Mouse (Mus musculus) regulatory T cell (primary cell): ENCODE measurements around the gene Tgfb1.

ENCODE experiments used
- in situ Hi-C: fragments of 300-600 bp; cut with MboI, MseI; formaldehyde crosslinking; loops from one replicate; pipeline ENCODE4 v1.15.1; 2025; ENCODE audit warnings: high pct_unique_total_duplicates

Gene Tgfb1

DNA sequence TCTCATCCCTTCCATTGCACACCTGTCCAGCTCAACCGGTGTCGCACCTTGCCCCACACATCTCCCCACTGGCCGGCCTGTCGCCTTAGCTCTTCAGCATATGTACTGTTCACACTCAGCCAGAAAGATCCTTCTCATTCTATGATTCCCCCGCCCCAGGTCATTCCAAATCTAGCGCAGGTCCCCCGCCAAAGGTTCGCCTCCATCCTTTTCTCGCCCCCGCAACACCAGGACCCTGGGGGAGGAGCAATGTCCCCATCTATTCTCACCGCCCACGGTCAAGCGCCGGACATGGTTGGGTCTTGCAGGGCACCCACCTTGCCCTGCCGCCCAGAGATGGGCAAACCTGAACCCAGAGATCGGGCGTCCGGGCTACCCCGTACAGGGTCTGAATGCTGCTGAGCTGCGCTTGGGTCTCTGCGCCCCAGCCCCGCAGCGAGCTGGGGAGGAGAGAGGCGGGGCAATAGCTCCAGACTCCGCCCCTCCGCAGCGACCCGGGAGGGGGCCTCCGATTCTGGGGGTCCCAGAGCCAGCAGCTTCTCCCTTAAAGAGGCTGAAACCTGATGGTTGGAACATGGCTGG is 12.0 kb upstream of the Tgfb1 start, which contains the start of gene Tmem91:
Gene Tmem91 (minus strand): TSS at position 448 of the 582 bp plus-strand sequence.
- in situ Hi-C loops: loop anchor here (25.0 kb wide), 1 partner anchor 1512 kb away; the partner anchor contains the start of genes BC024978, Gm21983, Mia and Rab4b

DNA sequence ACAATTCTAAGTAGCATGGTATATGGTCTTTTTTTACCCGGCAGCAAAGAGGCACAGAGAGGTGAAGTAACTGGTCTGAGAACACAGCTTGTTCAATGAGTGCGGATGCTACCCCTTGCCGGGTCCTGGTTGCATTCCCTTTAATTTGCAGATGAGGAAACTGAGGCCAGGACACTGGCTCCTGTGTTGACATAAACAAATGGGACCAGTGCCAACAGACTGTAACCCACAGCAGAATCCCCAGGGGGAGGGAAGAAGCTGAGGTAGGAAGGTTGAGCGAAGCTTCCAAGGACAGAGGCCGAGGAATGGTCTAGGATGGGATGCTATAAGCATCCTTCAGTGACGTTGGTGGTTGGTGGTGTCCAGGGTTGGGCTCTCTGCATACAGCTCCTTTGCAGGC is 11.4 kb upstream of the Tgfb1 start:
- in situ Hi-C loops: loop anchor here (25.0 kb wide), 1 partner anchor 1512 kb away; the partner anchor contains the start of genes BC024978, Gm21983, Mia and Rab4b

DNA sequence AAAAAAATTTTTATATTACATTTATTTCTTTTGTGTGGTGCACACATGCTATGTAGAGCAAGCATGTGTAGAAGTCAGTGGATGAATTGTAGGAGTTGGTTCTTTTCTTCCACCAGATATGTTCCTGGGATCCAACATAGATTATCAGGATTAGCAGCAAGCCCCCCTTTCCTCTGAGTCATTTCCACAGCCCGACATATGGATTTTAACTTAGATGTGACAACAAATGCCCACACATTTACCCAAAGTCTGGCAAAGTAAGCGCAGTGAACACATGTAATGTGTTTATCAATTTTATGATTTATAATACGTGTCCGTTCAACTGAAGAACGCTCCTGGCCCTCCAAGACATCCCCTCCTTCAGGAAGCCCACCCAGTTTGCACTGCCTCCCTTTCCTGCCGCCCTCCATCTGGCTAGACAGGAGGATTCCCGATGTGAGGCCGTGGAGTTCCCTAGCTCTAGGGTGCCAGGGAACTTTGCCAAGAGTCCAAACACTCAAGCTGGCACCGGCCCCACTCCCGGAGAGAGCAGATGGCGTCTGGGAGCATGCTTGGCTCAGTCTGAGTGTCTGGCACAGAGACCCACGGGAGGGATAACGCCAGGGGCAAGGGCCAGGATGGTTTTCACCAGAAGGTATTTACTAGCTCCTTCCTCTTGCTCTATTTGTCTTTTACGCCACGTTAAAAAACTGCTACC is 10.6 kb upstream of the Tgfb1 start:
- in situ Hi-C loops: loop anchor here (25.0 kb wide), 1 partner anchor 1511 kb away; the partner anchor contains the start of genes BC024978, Gm21983, Mia and Rab4b

DNA sequence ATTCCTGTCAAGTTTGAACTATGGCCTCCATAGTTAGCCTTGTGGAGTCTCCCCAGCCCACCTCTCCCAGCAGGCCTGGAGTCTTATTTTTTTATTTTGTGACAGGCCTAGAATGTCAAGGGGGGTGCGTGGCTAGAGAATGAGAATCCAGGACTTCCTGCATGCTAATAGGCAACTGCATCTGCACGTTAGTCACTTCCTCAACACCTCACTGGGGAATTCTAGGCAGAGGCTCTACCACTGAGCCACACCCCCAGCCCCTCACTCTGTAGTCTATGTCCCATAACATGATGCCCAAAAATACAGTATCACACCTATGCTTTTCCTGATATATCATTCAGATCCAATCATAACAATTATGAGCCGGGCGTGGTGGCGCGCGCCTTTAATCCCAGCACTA is 9.8 kb upstream of the Tgfb1 start:
- in situ Hi-C loops: loop anchor here (25.0 kb wide), 1 partner anchor 1510 kb away; the partner anchor contains the start of genes BC024978, Gm21983, Mia and Rab4b

DNA sequence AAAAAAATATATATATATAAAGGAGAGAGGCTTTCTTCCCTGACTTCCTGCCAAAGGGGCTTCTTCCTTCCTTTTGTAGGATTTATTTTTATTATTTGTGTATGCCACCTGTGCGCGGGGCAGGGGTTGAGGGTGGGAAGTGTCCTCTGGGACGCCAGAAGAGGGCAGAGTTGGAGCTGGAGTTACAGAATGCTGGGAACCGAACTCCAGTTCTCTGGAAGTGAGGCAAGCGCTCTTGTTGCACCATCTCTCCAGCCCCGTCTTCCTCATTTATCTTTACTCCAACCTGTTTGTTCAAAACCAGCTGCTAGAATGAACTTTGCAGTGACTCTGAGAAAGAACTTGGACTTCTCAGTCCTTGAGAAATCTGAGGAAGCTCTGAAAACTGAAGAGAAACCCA is 6.8 kb upstream of the Tgfb1 start:
- in situ Hi-C loops: loop anchor here (10.0 to 25.0 kb wide), 2 partner anchors 1305 to 1507 kb away; partner anchors contain the start of genes BC024978, Gm21983, Kcnn4 and Mia

DNA sequence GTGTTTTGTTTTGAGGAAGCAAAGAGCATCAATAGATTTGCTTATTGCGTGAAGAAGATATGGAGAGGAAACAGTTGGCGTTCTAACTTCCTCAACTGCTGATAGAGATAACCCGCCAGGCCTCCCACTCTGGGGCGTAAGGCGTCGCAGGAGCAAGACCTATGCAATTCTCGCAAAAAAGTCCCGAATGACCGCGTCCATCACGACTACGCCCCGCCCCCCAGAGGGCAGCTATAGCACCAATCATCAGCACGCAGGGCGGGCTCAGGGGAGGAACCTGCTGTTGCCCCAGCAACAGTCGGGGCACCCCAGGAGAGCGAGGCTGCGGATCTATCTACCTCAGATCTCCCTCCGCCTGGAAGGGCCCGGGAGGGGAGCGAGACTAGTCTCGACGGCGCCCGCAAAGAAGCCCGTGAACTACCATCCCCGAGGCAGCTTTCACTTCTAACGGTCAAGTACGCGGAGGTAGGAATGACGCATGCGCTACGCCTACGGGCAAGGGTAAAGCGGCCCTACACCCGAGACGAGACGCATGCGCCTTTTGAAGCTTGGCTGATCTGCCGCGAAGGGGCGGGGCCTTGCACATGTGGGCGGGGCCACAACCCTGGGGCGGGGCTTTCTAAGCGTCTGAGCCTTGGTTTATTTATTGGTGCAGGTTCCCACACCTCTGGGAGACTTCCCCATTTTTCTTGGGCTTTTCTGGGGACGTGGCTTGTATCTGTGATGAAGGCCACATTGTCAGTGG is 6.1 kb upstream of the Tgfb1 start, which contains the start of gene B9d2:
Gene B9d2 (plus strand): TSS at position 267 of the 745 bp plus-strand sequence.
- in situ Hi-C loops: loop anchor here (10.0 to 25.0 kb wide), 2 partner anchors 1306 to 1507 kb away; partner anchors contain the start of genes BC024978, Gm21983, Kcnn4 and Mia

DNA sequence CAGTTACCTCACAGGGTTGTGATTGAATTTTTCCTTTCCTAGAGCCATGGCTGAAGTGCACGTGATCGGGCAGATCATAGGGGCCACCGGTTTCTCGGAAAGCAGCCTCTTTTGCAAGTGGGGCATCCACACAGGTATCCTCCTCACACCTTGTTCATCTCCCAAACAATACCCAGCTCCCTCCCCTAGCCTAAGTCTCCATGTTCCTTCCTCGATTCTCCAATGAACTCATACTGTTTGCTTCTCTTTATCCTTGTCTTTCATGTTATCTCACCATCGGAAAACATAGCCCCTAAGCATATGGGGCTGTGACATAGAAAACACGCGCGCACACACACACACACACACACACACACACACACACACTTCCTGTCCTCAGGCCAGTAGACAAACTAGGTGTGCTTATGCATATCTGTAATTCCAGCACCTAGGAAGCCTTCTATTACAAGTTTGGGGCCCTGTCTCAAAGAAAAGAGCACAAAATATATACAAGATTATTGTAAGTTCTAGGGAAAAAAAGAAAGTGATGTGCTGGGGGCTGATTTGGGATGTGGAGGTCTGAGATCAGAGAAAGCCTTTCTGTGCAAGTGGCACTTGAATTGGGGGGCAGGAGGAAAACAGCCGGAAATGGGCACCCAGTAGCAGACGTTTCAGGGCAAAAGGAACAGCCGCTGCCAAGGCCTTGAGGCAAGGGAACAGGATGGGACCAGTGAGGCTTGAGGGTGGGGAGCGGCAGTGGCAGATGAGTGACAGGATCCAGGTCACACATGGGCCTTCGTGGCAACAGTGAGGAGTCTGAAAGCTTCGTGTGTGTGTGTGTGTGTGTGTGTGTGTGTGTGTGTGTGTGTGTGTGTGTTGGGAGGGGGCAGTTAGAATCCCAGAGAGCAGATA is 5.2 kb upstream of the Tgfb1 start:
- in situ Hi-C loops: loop anchor here (10.0 to 25.0 kb wide), 2 partner anchors 1307 to 1506 kb away; partner anchors contain the start of genes BC024978, Gm21983, Kcnn4 and Mia

DNA sequence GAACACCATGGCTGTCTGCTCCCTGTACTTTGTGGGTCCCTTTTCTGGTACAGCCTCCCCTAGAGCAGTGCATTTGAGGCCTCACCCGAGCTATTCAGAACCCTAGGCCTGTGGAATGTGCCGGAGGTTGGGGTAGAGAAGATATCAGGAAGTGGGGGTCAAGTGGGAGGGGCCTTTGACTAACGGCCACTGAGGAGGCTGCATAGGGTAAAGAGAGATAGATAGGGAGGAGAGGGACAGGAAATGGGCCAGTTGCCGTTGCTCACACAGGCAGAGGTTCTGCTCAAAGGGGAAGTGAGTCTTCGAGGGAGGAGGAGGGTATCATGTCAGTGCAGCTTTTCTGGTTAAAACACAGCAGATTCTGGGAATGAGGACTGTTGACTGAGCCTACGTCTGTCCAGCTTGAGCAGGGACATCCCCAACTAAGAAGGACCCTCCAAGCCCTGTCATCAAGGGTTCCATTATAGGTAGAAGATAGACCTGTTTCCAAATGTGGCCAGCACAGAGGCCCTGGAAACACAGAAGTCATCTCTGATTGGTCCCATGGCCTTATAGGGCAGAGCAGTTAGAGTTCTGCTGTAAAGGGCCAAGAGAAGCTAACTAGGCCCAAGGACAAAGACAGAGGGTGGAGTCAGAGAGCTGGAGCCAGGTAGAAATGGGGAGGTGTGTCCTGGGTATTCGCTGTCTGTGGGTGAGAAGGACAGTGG is 3.2 kb upstream of the Tgfb1 start:
- in situ Hi-C loops: loop anchor here (10.0 to 25.0 kb wide), 2 partner anchors 1309 to 1504 kb away; partner anchors contain the start of genes BC024978, Gm21983, Kcnn4 and Mia

DNA sequence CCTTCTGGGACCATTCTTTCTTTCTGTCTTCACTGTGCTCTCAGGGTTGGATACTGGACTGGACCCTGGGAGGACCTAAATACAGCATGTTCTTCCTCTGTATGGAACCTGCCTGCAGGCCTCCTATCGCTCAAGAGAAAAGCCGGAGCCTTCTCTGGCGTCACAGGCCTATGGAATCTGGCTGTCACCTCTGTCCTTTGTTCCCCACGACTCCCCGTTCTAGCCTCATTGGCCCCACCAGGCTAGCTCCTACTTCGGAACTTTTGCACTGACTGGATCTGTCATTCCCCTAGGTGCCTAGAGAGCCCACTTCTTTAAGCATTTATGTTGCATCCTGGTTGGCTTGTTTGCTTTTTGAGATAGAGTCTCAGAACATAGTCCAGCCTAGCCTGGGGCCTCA is 2.1 kb upstream of the Tgfb1 start:
- in situ Hi-C loops: loop anchor here (10.0 to 25.0 kb wide), 2 partner anchors 1310 to 1503 kb away; partner anchors contain the start of genes BC024978, Gm21983, Kcnn4 and Mia

DNA sequence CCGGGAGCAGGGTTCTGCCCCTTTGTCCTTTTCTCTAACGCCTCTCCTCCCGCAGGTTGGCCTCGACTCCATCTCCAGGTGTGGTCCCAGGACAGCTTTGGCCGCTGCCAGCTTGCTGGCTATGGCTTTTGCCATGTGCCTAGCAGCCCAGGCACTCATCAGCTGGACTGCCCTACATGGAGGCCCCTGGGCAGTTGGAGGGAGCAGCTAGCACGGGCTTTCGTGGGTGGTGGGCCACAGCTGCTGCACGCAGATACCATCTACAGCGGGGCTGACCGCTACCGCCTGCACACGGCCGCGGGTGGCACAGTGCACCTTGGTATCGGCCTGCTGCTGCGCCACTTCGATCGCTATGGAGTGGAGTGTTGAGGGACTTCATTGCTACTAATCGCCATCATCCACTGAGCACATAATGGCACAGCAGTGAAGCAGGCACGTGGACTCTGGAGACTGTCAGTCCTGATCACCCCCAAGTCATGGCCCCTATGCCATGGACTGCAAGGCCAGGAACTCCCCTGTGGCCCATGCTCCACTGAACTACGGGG is 804 bp upstream of the Tgfb1 start:
- in situ Hi-C loops: loop anchor here (10.0 to 25.0 kb wide), 2 partner anchors 1311 to 1501 kb away; partner anchors contain the start of genes BC024978, Gm21983, Kcnn4 and Mia

DNA sequence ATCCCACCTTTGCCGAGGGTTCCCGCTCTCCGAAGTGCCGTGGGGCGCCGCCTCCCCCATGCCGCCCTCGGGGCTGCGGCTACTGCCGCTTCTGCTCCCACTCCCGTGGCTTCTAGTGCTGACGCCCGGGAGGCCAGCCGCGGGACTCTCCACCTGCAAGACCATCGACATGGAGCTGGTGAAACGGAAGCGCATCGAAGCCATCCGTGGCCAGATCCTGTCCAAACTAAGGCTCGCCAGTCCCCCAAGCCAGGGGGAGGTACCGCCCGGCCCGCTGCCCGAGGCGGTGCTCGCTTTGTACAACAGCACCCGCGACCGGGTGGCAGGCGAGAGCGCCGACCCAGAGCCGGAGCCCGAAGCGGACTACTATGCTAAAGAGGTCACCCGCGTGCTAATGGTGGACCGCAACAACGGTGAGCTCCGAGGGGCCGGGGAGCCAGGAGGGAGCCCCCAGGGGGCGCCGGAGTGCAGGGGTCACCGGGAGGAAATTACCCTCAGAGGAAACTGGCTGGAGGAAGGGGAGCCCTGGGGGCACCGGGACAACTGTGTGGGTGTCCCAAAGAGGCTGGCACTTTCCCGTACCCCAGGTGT is 1.1 kb downstream of the Tgfb1 start:
- in situ Hi-C loops: loop anchor here (10.0 to 25.0 kb wide), 2 partner anchors 1313 to 1499 kb away; partner anchors contain the start of genes BC024978, Gm21983, Kcnn4 and Mia

DNA sequence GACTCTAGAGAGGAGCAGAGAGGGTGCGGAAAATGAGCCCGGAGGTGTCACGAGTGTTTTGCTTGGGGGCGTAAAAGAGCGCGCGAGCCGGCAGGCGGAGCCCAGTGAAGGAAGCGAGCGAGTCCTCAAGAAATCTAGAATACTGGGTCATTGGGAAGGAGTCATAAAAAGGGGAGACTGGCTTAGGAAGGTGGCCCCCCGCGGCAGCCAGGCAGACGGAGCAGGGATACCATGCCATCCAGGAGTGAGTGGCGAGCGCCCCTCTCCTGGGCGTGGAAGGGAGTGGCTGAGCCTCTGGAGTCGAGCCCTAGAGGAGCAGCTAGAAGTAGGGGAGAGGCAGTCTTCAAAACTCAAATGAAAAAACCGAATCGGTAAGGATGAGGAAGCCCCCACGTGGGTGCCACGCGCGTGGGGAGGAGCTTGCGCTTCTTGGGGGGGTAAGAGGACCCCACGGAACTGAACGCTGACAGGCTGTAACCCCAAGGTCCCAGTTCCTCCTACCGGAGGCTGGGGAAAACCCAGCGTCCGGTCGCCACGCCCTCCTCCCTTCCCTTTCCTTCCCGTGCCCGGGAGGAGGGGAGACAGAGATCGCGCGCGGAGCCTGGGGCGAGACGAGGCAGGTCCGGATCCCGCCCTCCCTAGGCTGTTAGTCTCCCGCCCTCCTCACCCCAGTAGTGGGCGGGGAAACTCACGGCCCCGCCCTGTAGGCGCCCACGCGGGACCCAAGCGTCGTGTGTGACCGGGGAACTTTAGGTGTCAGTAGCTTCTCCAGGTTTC is 2.2 kb downstream of the Tgfb1 start:
- in situ Hi-C loops: loop anchor here (10.0 to 25.0 kb wide), 2 partner anchors 1314 to 1498 kb away; partner anchors contain the start of genes BC024978, Gm21983, Kcnn4 and Mia

DNA sequence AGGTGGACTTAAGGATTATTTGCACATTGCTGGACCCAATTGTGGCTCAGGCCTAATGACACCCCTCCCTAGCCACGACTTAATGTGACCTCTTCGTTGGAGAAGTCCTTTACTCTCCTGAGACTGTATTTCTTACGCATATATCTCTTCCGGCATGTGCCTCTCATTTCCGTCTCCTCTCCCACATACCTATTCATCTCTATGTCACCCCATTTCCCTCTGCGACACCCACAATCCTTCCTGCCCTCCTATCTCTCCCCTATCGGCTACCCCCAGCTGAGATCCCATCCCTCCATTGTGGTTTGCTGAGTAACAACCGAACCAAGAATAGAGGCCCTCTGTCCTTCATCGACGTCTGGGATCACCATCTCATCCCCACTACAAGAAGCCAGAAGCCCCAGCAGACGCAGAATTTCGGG is 2.8 kb downstream of the Tgfb1 start:
- in situ Hi-C loops: loop anchor here (10.0 to 25.0 kb wide), 2 partner anchors 1315 to 1498 kb away; partner anchors contain the start of genes BC024978, Gm21983, Kcnn4 and Mia

DNA sequence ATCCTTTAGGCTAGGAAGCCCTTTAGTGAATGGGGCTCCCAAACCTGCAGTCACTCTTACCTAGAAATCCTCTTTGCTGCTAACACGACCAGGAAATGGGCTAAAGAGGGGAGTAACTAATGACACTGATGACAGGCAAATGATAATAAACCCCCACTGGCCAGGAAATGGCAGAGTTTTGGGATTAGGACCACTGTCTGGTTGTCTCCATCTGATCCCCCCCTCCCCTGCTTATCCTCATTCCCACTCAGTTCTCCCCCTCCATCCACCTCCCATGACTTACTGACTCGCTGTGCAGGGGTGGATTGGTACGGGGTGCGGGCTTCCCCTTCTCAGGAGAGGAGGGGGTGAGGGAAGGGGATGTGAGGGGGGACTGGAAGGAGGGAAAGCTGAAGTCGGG is 3.2 kb downstream of the Tgfb1 start:
- in situ Hi-C loops: loop anchor here (25.0 kb wide), 1 partner anchor 1497 kb away; the partner anchor contains the start of genes BC024978, Gm21983, Mia and Rab4b

DNA sequence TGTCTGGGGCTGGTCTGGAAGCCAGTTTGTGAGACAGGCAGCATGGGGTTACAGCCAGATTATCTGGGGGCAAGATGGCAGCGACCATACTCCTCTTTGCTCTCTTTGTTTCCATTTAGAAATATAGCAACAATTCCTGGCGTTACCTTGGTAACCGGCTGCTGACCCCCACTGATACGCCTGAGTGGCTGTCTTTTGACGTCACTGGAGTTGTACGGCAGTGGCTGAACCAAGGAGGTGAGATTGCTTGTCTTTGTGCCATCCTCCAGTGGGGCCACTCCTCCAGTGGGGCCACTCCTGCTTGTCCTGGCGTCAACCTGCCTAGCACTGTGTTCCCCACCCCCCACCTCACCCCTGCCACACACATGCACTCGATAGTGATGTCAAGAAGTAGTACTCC is 7.3 kb downstream of the Tgfb1 start:
- in situ Hi-C loops: loop anchor here (25.0 kb wide), 1 partner anchor 1493 kb away; the partner anchor contains the start of genes BC024978, Gm21983, Mia and Rab4b

DNA sequence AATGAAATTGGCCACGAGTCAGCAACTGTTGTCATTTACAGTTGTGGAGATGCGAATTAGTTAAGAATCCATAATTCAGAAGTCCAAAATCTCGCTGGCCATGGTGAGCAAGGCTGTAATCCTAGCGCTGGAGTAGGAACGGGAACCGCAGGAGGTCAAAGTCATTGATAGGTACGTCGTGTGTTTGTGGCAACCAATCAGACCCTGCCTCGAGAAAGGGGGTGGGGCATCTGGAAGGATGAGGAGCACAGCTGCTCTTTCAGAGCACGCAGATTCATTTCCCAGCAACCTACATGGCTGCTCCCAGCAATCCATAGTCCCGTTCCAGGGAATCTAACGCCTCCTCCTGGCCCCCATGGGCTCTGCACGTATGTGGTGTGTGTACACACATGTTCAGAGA is 13.0 kb downstream of the Tgfb1 start:
- in situ Hi-C loops: loop anchor here (25.0 kb wide), 1 partner anchor 1487 kb away; the partner anchor contains the start of genes BC024978, Gm21983, Mia and Rab4b

DNA sequence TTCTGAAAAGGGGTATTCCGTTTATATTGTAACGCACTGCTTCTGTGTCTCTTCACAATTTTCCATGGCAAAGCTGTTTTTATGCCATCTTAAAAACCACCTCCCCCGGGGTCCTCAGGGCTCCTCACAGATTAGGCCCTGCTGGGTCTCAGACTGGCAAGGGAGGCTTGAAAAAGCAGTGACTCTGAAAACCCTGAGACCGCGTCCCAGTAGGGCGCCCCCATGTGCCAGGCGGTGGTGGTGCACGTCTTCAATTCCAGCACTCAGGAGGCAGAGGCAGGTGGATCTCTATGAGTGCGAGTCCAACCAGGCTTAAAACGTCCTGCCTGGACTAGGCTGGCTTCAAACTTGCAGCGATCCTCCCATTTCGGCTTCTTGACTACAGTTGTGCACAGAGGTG is 13.9 kb downstream of the Tgfb1 start:
- in situ Hi-C loops: no loop called here
